Mouse (Mus musculus): Measurements from ENCODE around the gene Srsf3.
"Not testable (repeated sequence)": the region's sequence is repeated elsewhere in the genome, so short reads cannot be mapped to it uniquely, and the experiment has no call there.

Gene Srsf3

GRCm38 (mm10) chr17:29065971-29066370 is 33.5 kb downstream of the Srsf3 start:
- no peak for DNase-seq

GRCm38 (mm10) chr17:29067416-29067815 is 35.0 kb downstream of the Srsf3 start:
- not testable (repeated sequence) for DNase-seq

DNA sequence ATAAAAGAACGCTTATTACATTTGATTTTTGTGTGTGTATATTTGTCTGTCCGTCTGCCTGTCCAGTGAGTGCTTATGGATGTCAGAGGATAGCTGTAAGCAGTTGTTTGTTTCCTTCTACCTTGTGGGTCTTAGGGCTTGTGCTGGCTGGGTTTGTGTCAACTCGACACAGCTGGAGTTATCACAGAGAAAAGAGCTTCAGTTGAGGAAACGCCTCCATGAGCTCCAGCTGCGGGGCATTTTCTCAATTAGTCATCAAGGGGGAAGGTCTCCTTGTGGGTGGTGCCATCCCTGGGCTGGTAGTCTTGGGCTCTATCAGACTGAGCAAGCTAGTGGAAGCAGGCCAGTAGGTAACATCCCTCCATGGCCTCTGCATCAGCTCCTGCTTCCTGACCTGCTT is 35.4 kb downstream of the Srsf3 start:
- DNase-seq, result no peak

DNA sequence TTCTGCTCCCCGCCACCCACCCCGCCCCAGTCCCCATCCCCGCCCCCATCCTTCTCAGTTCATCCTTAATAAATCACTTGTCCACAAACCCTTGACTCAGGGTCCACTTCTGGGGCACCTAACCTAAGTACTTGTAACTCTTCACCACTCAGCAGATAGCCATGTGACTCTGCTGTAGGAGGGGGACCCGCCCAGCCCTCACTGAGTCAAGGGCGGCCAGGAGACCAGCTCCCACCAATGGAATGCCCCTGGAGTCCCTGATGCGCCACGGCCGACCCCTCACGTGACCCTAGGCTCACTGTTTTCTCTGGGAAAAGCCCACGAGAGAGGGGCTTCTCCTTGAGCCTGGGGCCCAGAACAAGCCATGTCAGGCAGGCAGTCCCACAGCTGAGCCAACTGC is 36.6 kb downstream of the Srsf3 start:
- no peak for DNase-seq

GRCm38 (mm10) chr17:29071820-29072219 is 39.4 kb downstream of the Srsf3 start:
- no peak for DNase-seq

GRCm38 (mm10) chr17:29072701-29073307 is 40.4 kb downstream of the Srsf3 start:
- no peak for DNase-seq

- no peak for DNase-seq
Measured at GRCm38 (mm10) chr17:29073313-29073712, 40.9 kb downstream of the Srsf3 start.

- no peak for DNase-seq
Measured at GRCm38 (mm10) chr17:29074085-29074484, 41.7 kb downstream of the Srsf3 start.

GRCm38 (mm10) chr17:29076235-29076634 is 43.8 kb downstream of the Srsf3 start:
- peak in 1 of 2 experiments; percentile 35 for DNase-seq

DNA sequence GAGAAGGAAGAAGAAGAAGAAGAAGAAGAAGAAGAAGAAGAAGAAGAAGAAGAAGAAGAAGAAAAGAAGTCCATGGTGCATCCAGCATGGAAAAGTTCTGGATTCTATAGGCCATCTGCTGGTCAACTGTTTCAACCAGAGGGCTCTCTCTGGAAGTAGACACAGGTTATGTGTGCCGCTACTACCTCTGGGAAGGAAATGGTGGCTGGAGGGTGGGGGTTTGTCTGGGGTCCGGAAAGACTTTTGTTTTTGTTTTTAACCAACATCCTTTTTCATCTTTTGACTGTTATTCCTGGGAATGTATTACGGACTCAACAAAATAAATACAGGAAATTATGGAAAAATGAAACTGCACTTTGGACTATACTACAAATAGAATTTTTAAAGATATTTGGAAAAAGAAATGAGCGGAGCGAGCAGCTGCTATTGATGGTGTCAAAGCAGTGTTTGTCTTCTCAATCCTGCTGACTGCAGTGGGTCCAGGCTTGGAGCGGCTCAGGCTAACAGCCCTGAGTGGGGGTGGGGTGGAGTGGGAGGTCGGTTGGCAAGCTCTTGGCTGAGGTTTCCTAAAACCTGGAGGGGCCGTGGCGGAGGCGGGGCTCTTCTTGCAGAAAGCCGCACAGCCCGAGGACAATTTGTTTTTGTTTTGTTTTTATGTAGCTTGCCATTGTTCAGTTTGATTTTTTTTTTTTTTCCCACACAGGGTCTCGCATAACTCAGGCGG is 45.5 kb downstream of the Srsf3 start:
- DNase-seq, result peak; percentile 66 to 77

GRCm38 (mm10) chr17:29078519-29079383 is 46.3 kb downstream of the Srsf3 start:
- no peak for DNase-seq

- DNase-seq, result no peak
Measured at GRCm38 (mm10) chr17:29080758-29081617, 48.6 kb downstream of the Srsf3 start.

- DNase-seq, result no peak
Measured at GRCm38 (mm10) chr17:29081618-29082381, 49.4 kb downstream of the Srsf3 start.

DNA sequence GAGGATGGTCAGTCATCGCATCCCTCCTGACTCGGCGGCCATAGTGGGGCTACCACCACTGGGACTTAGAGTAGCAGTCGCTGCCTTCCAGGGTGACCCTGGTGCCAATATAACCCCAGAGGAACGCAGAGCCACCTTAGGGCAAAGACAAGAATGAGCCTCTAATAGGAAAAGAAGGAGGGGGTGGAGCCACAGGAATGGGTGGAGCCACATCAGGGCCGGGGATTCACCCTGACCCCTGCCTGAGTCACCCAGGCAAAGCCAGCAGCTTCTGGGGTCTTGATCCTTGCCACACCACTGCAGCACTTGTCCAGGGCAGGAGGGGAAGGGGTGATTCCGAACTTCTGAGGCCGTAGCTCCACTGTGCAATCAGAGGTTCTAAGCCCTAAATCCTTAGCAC is 51.2 kb downstream of the Srsf3 start:
- no peak for DNase-seq

DNA sequence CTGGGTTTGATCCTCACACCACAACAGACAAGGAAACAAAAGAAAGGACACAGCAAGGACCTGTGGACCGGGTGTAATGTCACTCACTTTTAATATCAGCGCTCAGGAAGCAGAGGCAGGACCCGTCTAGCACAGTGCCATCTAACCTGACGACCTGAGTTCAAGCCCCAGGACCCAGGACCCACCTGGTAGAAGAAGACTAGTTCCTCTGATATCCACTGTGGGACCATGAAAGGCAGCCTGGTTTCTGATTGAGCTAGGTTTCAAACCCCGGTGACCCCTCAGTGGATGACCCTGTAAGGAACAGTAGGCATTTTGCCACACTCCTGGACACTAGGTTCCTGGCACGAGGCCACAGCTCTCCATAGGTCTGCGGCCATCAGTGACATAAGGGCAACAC is 52.2 kb downstream of the Srsf3 start:
- no peak for DNase-seq

GRCm38 (mm10) chr17:29085266-29085665 is 52.8 kb downstream of the Srsf3 start:
- no peak for DNase-seq

GRCm38 (mm10) chr17:29086916-29087315 is 54.5 kb downstream of the Srsf3 start:
- peak; percentile 39 to 52 for DNase-seq

DNA sequence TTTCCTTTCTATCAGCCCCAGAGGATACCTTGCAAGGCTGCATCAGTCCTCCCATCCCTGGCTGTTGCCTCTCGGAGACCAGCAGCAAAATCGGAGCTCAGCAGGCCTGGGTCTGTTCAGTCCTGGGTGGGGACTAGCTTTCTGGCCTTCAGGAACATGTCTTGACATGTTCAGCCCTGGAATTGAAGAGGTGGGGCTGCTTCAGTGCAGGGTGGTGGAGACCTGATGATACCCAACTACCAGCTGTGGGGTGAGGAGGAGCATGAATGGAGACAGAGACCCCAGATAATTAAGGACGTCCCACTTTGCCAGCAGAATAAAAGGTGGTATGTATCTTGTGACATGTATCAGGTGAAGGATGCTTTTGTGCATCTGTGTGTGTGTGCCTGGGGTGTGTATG is 58.3 kb downstream of the Srsf3 start, which contains the start of gene Cdkn1a:
TSS of gene Cdkn1a (plus strand) at position 201 of the 400 bp plus-strand sequence.
- peak in 1 of 2 experiments; percentile 1 for DNase-seq

- peak in 1 of 2 experiments; percentile 6 for DNase-seq
Measured at GRCm38 (mm10) chr17:29091348-29091944, 59.0 kb downstream of the Srsf3 start.

- DNase-seq, result peak in 1 of 2 experiments; percentile 38
Measured at GRCm38 (mm10) chr17:29092497-29092896, 60.1 kb downstream of the Srsf3 start.
